Mouse (Mus musculus) bone marrow macrophage, adult 2 months (primary cell): ENCODE measurements around the gene Efnb1.

Experiments
- CTCF ChIP-seq: IDR thresholded peaks from 2 replicates; pipeline ENCODE4 v1.5.1; 2012; ENCODE audit warnings: low read depth, mild to moderate bottlenecking, low read length, moderate library complexity
- POLR2A ChIP-seq: IDR thresholded peaks from 2 replicates; pipeline ENCODE4 v1.6.1; 2012; ENCODE audit warnings: mild to moderate bottlenecking, low read depth, low read length, borderline replicate concordance

DNA sequence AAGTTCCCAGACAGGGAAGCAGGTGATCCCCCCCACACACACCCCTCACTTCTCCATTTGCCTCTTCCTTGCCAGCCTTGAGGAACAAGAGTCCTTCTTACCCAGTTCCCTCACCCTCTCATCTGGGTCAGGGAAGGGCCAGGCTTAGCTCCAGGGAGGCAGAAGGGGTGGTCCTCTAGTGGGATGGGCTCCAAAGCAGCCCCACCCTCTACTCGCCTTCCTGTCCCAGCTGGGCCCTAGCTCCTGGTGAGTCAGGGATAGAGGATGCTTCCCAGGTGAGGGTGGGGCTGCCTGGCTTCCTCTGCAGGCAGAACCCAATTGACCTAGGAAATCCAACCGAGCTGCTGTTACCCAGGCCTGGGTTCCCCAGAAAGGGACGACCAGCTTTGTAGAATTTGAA, 14.8 kb downstream of the Efnb1 start:
- no peak for TF ChIP-seq CTCF
- no peak for TF ChIP-seq POLR2A
